Mouse (Mus musculus) gastrocnemius, adult 8-10 months (tissue): Measurements from ENCODE around the gene Fam83c. TPM values are rescaled to one million over a fixed set of nuclear protein-coding genes. Genes with fewer than 3 reads are reported as not detected.
"Not testable (repeated sequence)": the region's sequence is repeated elsewhere in the genome, so short reads cannot be mapped to it uniquely, and the experiment has no call there.

ENCODE experiments used
- DNase-seq, 2 experiments: peaks; one replicate each; pipeline ENCODE4 v3.0.0; 2022; ENCODE audit warnings: low spot score in 2 of 2
- total RNA-seq, 4 experiments: library from RNA; stranded (reverse); gene quantifications; 2 replicates each; pipeline ENCODE4 v1.2.4; 2022

The Fam83c gene
- total RNA-seq: not detected

DNA sequence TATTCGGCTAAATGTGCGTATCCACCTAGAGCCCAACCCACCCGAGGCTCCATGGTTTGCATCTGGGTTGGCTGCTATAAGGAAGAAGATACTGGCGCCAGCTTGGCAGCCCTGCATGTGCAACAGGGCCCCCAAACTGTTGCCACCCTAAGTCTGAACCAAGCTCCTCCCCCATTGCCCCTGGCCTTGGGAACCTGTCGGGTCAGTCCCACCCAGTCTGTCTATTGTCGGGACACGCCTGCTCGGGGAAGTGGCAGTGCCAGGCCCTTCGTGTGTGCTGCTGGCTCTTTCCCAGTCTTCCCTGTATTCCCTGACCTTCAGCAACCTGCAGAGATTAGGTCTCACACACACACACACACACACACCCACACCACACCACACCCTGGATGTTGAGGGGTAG lies at the start of gene Fam83c:
Fam83c (minus strand) TSS at position 123 of the 400 bp plus-strand sequence.
- no peak for DNase-seq

DNA sequence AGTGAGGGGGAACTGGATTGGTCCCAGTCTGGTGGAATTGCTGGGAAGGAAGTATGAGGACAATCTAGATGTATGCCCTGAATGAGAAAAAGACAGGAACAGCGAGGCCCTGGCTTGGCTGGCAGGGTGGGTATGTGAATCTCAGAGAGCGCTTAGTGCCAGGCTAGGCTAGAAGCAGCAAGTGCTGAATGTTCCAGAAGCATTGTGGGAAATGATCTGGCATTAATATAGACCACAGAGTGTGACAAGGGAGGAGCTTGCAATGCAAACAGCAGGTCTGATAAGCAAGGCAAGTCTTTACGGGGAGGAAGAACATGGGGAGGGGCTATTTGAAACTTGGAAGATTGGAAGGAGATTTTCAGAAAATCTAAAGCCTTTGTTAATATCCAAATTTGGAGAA lies 47.4 kb upstream of the Fam83c start:
- no peak for DNase-seq

DNA sequence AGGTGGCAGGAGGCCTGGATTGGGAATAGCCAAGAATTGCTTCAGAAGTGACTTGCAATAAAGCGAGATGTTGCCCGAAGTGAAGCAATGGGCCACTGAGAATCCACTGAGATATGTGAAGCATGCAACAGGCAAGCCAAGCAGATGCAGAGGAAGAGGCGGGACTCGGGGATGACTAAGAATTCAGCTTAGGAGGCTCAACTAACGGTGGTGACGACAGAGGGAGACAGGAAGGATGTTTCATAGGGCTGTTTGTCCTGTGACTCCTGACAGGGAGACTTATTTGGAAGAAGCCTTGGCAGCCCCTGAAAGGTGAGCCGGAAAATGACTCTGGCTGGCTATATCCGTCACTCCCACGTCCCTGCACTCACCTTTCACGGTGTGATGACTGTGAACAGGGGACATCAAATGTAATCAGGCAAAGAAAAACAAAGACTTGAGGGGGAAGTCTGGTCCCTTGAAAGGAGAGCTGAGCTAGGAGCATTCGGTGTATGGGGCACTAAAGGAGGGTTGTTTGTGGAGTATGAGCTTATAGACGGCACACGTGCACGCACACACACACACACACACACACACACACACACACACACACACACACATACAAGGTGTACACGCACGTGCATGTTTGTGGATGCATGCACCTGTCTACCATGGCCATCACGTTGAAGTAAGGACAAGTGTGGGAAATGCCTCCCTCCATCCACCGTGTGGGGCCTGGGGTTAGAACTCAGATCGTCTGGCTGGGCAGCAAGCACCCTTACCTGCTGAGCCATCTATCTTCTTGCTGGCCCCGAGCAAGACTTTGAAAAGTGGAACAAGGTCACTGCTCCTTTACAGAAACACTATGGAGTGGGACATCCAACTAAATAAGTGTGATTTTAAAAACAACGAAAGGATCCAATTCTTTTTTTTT lies 44.6 kb upstream of the Fam83c start:
- no peak for DNase-seq

DNA sequence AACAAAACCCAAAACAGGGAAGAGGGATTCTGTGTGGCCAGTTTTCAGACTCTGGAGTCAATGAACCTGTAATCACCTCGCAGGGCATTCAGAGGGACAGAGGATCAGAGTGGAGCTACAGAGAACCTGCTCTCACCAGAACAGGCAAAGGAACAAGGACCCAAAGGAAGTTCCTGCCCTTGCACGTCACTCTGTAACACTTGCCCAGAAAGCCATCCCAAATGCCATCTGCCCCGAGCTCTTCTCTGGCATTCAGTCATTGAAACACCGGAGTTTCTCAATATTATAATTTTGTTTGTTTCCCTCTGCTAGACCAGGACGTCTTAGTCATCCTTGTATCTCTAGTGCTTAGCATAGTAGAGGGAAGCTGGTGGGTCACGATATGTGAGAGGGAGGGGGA lies 39.0 kb upstream of the Fam83c start:
- no peak for DNase-seq

DNA sequence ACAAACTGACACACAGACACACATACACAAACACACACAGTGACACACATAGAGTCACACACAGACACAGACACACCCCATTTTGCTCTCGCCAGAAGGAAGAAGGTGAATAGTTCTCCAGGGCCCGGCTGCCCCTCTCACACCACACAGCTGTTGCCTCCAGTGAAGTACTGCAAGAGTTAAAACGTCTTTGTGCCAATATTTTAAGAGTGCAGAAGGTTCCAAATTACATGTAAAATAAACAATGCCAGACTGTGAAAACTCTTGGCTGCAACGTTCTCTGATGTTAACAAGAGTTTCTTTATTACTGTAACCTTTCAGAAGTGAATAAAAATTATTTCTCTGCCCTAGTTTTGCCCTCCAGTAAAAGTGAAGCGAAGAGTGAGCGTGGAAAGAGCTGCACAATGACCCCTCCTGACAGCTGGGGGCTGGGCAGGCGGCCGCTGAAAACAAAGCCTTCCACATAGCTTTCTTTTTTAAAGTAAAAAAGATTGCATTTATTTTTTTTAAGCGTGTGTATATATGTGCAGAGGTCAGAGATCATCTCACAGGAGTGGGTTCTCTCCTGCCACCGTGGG lies 38.4 kb upstream of the Fam83c start:
- no peak for DNase-seq

DNA sequence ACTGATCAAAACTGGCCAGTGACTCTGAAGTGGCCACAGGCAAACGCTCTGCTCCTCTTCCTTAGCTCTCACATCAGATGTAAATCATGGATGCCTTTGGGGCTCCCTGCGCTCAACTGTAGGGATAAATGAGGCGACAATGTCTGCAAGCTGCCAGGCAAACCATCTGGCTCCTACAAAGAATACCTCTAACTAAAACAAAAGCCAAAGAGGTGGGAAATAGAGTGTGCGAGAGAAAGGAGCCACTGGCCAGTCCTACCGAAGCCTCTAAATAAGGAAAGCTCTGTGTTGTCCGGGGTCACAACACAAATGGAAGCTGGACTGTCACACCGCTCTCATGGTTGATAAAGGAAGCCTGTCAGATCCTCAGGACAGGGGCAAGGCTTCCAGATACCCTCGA lies 37.8 kb upstream of the Fam83c start:
- no peak for DNase-seq

DNA sequence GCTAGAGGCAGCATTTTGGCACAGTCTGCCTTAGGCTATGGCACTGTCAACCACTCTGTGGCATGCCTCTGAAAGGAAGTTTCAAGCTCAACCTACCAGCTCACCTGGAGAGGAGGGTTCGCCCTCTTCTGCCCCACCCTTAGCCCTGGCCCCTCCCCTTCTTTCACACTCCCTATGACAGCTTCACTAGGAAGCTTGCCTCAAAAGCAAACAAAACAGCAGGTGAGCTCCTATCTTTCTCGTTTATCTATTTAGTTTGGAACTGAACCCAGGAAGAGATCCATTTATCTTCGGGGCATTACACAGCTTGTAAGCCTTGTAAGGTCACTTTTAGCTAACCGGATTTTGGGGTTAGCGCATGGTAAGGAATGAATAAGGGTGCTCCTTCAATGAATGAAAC lies 35.1 kb upstream of the Fam83c start:
- DNase-seq: no peak

DNA sequence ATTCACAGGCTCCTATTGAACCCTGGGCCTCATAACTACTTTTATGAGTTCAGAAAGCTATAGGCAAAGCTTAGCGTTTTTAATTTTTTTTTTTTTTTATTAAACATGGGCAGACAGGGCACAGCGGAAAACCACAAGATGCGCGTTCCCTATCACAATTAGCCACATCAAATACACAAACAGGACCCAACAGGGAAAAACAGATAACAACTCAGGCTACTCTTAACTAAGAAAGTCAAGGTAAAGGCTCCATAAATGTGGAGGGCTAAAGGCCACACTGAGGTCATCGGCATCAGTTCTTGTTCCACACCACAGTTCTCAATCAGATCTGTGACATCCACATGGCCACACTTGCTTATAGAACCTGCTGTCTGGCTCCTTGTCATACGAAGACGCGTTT lies 33.7 kb upstream of the Fam83c start:
- no peak for DNase-seq

DNA sequence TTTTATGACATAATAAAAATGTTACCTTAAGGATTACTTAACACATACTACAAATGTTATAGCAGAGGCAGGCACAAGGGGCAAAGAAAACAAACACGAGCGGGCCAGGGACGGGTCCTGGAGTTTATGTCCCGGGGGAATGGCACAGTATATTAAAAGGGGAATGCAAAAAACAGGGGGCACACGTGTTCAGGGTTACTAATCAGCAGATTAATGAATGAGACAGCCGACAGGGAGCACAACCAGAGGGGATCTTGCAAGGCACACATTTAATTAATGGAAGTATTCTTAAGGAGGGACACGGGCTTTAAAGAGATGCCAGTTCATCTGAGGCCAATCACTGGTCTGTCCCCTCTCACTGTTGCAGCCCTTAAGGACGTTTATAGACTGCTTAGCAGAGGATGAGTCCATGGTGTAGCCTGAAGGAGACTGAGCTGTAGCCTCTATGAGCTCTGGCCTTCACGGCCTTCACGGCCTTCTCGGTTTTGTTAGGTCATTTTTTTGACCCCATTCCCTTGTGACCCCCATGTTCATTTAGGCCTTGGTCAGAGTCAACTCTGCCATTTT lies 28.7 kb upstream of the Fam83c start:
- DNase-seq: no peak

DNA sequence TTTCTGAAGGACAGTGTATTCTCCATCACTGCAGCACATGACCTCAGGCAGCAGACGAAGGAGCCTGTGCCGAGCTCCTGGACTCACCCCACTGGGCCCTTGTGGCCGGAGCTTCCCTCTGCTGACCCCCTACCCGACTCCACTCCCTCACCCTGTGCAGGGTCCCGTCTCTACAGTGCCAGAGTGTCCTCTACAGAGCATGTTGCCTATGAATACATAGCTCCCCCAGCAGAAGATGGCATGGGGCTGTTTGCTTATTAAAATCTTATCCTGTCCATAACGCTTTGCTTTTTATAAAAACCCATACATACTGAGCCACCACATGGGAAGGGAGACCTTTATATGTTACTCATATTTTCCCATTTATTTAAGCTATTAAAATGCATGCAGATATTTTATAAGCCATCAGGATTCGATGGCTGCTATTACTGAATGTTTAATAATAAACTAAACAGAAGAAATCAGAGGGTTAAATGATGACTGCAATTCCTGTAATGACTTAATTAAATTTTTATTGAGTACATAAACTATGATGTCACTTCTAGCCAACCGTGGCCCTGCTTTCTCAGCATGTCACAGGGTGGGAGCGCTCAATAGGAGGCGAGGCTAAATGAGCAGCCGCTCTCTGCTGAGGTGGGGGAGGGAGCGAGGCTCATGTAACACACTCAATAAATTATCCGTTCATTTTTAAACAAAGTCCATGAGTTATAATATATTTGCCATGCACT lies 28.1 kb upstream of the Fam83c start:
- DNase-seq: no peak

DNA sequence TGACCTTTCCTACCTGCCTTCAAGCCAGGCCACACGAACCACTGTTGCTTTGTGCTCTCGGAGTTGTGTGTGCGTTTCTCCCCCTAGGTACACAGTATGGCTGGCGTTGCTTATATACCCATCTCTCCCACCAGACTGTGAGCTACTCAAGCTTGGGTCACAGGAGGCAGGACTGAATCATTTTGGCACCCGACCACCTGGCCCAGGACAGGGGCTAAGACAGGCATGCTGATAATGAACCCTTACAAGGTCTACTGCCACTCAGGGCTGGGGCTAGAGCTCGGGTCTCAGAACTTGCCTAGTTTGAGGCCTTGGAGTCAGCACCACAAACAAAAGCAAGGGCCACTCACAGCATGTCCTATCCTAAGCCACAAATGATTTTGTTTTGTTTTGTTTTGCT lies 26.9 kb upstream of the Fam83c start:
- DNase-seq: no peak

DNA sequence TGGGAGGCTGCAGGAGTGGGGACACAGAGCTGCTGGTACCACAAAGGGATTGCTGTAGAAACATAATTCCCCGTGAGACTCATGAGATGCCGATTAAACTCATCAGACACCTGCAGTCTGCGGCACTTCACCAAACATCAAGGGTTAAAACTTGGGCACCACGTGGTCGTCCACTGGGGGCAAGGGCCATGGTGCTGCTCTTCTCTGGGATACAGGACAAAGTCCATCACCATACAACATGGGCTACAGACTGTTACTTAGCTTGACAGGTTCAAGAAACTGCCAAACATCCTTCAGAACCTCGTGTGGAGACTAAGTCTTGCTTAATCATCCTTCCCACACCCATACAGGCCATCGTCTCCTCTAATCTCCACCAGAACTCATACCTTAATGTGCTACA lies 25.4 kb upstream of the Fam83c start:
- no peak for DNase-seq

DNA sequence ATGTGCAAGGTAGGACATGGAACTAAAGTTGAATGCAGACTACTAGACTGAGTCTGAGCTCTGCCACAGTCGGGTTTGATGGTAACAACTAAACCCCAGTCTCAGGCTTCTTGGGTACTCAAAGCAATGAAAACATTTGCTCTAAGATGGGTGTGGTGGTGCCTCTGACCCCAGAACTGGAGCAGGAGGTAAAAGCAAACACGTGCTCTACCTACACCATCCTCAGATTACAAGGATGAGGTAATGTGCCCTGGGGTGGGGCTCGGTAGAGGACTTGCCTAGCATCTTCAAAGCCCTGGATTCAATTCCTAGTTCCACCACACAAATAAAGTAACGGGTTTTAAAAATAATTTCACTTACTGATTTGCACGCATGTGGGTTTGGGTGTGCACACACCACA lies 17.9 kb upstream of the Fam83c start:
- no peak for DNase-seq

DNA sequence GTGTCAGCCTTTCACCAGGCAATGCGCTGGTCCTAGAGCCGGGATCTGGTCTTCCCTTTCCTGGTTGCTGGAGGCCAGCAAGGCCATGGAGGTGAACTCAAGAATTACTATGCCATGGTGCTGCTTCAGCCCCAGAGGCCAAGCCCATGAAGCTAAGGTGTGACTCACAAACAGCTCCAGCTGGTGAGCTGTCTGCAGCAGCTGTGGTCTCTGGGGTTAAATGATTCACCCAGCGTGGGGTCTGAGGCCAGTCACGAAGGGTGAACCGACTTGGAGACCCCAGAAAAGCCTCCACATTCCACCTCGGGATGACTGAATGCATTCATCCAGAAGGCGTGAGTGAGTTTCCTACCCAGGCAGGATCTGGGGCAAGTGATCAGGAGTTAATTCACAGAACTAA lies 15.5 kb upstream of the Fam83c start:
- DNase-seq: no peak

DNA sequence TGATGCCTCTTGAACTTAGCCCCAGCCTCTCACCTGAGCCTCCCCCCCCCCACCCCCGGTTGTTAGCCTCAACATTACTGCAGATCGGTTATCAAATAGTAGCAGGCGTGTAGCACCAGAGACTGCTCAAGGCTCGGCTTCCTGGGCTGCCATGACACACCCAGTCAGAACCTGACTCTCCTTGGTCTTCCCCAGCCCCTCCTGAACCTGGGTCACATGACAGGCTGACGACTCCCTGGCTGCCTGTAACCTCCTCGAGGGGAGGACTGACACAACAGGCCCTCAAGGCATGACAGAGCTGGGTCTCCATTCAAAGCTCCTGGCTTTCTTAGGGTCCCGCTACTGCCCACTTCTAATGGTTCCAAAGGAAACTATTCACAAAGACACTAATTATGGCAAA lies 14.8 kb upstream of the Fam83c start:
- no peak for DNase-seq

DNA sequence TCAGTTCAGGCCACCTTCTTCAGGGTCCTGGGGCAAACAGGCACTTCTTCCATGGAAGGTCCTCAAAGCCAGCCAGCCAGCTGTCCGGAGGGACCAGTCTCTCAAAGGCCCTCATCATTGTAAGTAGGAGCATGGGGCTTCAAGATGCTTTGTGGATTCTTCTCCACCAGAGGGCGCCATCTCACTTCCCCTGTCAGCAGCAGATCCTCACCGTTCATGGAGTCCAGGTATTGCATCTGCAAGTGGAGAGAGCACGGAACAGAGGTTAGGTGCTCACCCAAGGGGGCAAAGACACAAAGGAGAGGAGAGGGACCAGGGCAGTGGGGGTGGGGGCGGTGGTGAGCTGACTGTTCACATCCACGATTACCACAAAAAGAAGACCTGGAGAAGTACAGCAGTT lies 13.6 kb upstream of the Fam83c start:
- peak; percentile 66 to 74 for DNase-seq

DNA sequence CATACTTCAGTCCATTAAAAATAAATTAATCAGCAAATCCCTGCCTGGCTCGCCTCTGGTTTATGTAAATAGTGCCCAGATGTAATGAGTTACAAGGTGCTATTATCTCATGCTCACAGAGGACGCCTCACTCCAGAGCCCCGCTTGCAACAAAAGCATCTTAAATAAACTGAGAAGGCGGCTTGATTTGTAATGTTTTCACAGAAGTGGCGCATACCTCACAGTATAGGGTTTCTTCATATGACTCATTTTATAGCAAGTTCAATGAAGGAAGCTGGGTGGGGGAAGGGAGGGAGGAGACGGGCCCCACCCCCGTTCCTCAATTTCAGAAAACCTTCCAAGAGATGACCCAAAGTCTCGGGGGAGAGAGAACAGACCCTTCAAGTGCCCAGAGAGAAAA lies 12.3 kb upstream of the Fam83c start:
- no peak for DNase-seq

DNA sequence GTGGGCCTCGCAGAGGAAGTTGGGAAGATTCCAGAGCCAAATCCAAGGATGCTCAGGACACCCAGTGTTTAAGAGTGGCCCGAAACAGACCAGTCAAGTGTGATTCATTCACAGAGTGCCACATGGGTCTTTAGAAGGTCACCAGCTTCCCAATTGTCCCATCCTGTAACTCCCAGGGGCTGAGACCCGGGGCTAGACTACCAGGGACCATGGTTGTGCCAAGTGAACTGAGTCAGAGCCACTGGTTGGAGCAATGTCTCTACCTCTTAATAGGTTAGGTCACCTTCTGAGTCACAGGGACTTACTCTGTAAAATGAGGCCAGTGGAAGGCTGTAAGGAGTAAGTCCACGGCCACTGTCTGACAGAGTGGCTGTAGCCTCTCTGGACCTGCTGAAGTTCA lies 4.3 kb upstream of the Fam83c start:
- DNase-seq: no peak

DNA sequence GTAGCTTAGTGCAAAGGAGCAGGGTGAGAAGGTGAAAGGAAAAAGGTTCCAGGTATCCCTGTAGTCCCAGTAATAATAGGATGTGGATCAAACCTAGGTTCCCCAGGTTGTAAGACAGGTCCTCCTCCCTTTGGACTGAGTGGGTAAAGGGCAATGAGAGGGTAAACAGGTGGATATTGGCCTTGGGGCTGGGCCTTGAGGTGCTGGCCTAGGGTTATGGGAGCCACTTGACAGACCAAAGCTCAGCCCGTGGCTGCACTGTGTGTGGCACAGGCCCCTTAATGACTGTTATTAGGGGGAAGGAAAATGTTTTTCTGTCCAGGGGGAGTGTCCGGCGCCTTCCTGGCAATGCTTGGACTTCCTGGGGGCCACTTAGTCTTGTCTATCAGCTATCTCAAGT lies 3.3 kb upstream of the Fam83c start:
- DNase-seq: no peak

DNA sequence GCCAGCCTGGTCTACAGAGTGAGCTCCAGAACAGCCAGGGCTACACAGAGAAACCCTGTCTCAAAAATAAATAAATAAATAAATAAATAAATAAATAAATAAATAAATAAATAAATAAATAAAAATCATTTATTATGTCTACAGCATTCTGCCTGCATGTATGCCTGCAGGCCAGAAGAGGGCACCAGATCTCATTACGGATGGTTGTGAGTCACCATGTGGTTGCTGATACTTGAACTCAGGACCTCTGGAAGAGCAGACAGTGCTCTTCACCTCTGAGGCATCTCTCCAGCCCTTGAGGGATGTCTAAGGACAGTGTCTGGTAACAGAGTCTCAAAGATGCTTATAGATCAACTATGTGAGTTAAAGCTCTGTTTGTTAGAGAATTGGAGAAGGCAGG lies 2.6 kb downstream of the Fam83c start:
- DNase-seq: not testable (repeated sequence)

DNA sequence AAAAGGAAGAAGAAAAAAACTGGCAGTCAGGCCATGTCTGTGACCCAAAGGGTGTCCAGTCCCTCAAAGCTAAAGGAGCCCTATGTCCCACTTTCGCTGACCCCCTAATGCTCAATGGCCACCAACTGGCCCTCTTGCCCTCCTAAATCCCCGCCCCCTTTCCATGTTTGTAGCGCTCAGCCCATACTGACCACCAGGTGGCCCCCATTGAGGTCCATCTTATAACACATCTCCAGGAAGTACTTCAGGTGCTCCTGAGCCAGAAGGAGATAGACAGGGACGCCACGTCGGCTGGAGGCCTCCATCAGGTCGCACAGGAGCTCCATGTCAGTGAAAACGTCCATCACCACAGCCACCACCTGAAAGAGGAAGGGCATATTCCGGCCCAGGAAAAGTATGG lies 3.4 kb downstream of the Fam83c start:
- DNase-seq: no peak

DNA sequence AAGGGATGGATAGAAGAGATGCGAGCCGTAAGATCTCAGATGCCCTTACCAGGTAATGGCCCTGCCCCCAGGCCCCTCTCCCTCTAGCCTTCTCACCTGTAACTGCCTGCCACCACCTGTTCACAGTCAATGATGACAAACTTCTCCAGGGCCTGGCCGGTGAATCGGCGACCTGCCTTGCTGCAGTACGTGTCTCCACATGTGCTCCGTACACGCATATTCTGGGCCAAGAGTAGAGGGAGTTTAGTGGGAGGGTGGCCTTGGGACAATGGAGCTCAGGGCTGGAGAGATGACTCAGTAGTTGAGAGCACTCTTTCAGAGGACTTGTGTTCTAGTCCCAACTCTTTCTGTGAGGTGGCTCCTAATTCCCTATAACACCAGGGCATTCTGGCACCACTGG lies 3.8 kb downstream of the Fam83c start:
- no peak for DNase-seq
